Mouse (Mus musculus): Measurements from ENCODE around the gene Pla1a.

GRCm38 (mm10) chr16:38359857-38360256 is 73.1 kb downstream of the Pla1a start:
- TF ChIP-seq CTCF (IDR thresholded peaks at IDR 0.05; ENCODE audit: extremely low read depth, insufficient read depth, low read length) (no peak), POLR2A (IDR thresholded peaks at IDR 0.05; ENCODE audit: extremely low read depth, insufficient read depth, low read length) (no peak)

All from cortical plate, adult 2 months (tissue).